Mouse (Mus musculus) embryo, embryonic 11.5 days (tissue): ENCODE data around the gene Atad5.
"Not testable (repeated sequence)": the region's sequence is repeated elsewhere in the genome, so short reads cannot be mapped to it uniquely, and the experiment has no call there.

ENCODE experiments used
- DNase-seq: peaks from one replicate; pipeline ENCODE4 v3.0.0-alpha.2; 2012; ENCODE audit warnings: low read depth, low spot score

The Atad5 gene

GRCm38 (mm10) chr11:80148974-80149373 lies 59.8 kb downstream of the Atad5 start:
- not testable (repeated sequence) for DNase-seq

DNA sequence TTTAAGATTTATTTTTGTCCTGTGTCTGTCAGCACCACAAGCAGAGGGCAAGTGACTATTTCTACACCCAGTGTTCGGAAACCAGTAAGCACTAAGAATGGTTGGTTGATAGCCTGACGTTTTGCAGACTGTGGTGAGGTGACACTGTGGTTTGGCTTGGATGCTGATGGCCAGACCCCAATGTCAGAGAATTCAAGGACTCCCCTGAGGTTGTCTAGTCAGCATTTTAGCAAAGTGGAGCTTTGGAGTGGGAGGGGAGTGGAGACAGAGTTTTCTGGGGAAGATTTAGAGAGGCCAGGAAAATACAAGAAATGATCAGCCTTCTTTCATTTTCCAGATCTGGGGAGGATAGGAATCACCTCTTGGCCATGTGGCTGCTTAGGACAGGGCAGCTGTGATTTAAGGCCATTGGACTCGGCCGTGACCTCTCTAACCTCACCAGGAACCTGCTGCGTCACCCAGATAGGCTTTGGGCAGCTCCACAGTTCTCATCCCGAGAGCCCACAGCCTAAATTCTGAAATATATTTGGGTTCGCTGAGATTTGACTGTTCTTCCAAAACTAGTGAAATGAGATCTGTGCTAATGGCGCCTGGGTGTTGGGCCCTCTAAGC lies 60.3 kb downstream of the Atad5 start:
- no peak for DNase-seq

DNA sequence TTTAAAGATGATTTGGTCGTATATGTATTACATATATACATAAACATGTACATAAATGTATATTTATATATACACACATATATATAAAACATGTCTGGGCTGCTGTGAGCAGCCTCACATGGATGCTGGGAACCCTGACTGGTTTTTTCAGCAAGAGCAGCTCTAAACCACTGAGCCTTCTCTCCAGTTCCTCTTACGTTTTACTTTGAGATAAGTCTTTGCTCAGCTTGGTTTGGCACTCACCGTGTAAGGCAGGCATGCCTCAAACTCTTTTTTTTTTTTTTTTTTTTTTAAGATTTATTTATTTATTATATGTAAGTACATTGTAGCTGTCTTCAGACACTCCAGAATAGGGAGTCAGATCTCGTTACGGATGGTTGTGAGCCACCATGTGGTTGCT lies 61.4 kb downstream of the Atad5 start:
- no peak for DNase-seq

GRCm38 (mm10) chr11:80151541-80151940 lies 62.3 kb downstream of the Atad5 start:
- DNase-seq, result no peak

- no peak for DNase-seq
Measured at GRCm38 (mm10) chr11:80152376-80152775, 63.2 kb downstream of the Atad5 start.

- peak; percentile 64 for DNase-seq
Measured at GRCm38 (mm10) chr11:80153857-80154495, 64.8 kb downstream of the Atad5 start, which contains the start of gene Adap2. Gene Adap2, plus strand, starts transcription at chr11:80154105.

- no peak for DNase-seq
Measured at GRCm38 (mm10) chr11:80154501-80154900, 65.3 kb downstream of the Atad5 start.

- no peak for DNase-seq
Measured at GRCm38 (mm10) chr11:80155541-80155940, 66.3 kb downstream of the Atad5 start.

DNA sequence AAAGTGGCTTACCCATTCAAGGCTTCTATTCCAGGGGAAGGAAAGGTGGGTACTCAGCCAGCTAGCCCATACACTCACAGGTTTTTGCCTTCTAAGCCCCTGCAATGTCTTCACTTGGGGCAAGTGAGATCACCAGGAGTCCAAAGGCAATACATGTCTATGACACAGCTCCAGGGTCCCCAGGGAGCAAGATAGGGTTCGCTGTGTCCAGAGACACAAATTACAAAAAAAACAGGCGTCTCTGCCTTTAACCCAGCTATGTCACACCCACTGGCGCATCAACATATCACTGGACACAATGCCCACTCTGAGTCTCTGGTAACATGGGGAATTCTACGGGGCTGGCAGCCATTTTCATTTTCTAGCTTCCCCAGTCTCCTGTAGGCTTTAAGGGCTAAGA lies 66.8 kb downstream of the Atad5 start:
- DNase-seq, result no peak

GRCm38 (mm10) chr11:80156841-80157240 lies 67.6 kb downstream of the Atad5 start:
- no peak for DNase-seq

DNA sequence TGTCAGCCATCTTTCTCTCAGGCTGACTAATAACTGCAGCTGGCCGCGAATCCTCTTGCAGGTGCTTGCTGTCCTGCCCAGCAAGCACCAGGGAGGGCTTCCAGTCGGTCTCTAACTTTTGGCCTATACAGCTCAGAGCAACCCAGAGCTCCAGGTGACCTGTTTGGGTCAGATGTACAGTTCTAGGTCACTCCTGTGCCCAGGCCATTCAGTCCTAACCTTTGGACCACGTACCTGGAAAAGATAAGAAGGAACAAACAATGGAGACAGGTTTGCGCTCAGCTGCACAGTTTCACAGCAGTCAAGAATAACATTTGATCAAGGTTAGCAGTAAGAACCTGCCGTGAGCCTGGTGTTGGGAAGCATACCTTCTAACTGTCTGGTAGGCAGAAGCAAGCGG lies 69.8 kb downstream of the Atad5 start:
- no peak for DNase-seq

DNA sequence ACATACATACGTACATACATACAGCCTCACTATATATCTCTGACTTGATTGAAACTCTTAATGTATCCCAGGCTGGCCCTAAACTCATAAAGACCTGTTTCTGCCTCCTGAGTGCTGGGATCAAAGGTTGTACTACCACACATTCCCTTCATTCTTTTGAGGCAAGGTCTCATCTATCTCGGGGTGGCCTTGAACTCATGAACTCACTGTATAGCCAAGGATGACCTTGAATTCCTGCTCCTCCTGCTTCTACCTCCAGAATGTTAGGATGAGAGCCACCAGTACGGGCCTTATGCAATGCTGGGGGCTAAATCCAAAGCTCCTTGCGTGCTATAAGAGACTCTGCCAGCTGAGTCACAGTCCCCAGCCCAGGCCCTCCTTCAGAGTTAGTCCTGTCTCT lies 71.8 kb downstream of the Atad5 start:
- DNase-seq, result no peak

DNA sequence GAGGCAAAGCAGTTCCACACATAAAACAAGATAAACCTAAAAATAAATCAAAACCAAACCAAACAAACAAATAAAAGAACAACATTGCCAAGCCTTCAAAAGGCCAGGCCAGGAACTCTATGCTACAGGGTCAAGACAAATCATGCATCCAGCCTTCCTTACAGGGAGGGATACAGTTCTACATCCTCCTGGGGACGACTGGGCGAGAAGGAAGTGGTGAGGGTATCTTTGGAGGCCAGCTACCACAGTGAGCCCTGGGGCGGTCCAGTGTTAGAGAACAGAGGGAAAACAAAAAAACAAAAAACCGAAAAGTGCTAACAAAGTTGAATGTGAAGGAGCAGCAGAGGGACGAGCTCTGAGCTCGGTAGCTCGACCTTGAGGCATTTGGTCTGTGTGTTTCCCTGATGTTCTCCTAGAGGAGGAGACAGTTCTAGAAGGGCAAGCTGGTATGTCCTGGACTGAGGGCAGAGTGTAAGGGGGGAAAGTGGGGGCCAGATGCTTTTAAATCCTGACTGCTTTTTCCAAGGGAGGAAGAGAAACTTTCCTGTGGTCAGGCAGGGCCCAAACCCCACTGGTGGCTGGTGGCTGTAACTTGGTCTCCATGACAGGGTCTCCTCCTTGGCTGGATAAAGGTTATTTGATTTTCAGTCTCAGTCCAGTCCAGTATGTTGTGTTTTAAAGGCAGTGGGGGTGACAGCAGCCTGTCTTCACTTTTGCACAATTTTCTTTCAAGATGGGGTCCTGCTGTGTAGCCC lies 74.3 kb downstream of the Atad5 start:
- DNase-seq, result no peak

DNA sequence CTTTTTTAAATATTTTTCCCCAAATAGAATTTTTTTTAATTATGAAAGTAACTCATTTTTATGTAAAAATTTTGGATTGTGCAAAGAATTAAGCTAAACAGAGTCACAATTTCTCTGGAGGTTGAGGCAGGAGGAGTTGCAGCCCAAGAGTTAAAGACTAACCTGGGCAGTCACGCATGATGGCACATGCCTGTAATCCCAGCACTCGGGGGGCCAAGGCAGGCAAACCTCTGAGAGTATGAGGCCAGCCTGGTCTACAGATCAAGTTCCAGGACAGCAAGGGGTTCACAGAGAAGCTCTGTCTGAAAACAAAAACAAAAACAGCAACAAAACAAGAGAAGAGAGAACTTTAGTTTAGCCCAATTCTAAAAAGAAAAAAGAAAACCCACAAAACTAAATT lies 75.0 kb downstream of the Atad5 start:
- DNase-seq, result no peak

DNA sequence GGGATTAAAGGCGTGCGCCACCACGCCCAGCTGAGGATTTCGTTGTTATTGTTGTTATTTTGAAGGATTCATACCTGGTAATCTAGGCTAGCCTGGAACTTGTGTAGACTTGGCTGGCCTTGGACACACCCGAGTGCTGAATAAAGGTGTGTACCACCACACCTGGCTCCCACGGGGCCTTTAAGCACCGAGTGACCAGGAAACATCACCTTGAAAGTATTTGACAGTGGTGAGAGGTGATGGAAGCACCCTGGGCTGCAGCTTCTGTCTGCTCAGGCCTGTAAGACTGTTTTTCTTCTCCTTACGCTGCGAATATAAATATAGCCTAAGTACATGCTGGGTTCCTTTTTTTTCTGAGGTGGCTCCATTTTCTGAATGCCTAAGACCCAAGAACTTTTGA lies 78.9 kb downstream of the Atad5 start:
- no peak for DNase-seq

DNA sequence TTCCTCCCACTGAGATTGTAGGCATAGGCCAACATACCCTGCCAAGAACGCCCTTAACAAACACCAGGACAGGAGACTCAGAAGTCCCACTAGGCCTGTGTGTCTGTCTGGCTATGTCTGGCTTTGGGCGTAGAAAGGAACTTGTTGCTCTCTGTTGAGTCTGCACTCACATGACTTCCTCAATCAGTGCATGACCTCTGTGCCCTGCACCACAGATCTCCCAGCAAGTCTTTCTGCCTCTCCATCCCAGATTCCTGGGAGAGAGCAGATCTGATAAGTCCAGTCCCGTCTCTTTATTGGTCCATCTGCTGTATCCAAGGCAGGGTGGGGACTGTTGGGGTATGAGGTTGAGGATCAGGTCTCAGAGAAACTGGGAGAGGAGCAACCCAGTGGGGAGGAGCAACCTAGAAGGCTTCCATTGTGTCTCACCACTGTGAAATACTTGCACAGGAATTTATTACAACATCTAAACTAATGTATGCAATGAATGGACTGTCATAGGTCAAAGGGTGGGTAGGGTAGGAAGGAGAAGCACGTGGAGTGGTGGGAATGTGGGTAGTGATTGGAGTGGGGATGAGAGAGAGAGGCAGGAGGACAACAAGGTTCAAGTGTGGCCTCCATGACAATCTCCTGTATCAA lies 79.5 kb downstream of the Atad5 start:
- DNase-seq, result no peak

- no peak for DNase-seq
Measured at GRCm38 (mm10) chr11:80169629-80170028, 80.4 kb downstream of the Atad5 start.

DNA sequence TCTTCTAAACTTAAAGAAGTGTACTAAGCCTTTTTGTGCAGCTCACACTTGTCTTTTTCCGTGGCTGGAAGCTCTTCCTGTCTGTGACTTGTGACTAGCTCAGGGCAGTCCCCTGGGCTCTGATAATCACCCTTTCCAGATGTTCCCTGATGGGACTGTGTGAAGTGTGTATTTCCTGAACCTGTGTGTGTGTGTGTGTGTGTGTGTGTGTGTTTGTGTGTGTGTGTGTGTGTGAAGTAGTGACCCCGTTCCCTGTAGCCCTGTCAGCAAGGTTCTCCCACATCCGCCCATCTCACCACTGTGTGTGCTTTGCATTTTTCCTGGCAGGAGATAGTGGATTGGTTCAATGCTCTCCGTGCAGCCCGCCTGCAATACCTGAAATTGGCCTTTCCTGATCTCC lies 81.2 kb downstream of the Atad5 start:
- DNase-seq, result no peak

GRCm38 (mm10) chr11:80171884-80172283 lies 82.7 kb downstream of the Atad5 start:
- no peak for DNase-seq

DNA sequence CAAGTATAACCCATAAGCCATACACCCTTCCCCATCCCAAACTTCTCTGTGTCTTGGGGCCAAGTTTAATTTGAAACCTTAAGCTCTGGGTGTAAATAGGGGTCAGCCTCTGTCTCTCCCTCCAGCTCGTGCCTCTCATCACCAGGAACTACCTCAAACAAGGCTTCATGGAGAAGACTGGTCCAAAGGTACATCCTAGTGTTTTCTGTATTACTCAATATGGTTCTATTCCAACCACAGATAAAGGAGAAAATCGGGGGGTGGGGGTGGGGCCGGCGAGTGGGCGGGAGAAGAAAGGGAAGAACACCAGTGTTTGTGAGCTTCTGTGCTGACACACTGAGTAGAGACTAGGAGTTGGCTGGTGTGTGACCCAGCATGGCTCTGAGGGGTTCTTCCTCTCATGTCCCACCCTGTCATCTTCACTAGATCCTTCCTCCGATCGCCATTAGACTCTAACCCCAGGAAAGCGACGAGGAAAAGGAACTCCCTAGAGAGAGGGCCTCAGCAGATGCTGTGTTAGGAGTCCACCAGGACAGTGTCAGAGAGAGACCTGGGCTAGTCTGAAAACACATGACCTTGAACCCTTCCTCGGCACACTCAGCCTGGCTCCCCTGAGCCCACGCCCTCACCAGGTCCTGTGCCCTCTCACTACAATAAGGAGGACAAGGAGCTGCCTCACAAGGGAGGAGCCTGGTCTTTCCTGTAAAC lies 84.9 kb downstream of the Atad5 start:
- DNase-seq, result no peak
